Mouse (Mus musculus): ENCODE data around the gene Car6. TPM values are rescaled to one million over a fixed set of nuclear protein-coding genes. Genes with fewer than 3 reads are reported as not detected.

Gene Car6
- polyA plus RNA-seq, 1 experiment from 2014 or later: 0.18 TPM

- Histone ChIP-seq H3K4me2 (ENCODE audit: low read depth, low read length) (no peak overlapping the region), H3K9me3 (replicated peaks; ENCODE audit: control insufficient read depth, low read length) (no peaks in the 10 kb centered on the region; the same call in 1 of the 2 replicates), H3K36me3 (replicated peaks; ENCODE audit: control insufficient read depth, insufficient read depth, low read depth, low read length) (no peaks in the 10 kb centered on the region), H3K27ac (replicated peaks; ENCODE audit: low read depth, low read length) (no peak overlapping the region), H3K4me1 (ENCODE audit: control insufficient read depth, insufficient read depth, low read length) (no peaks in the 10 kb centered on the region), H3K9ac (replicated peaks; ENCODE audit: low read length) (no peak overlapping the region), H3K27me3 (ENCODE audit: control insufficient read depth, insufficient read depth, low read length) (no peaks in the 10 kb centered on the region), H3K4me3 (ENCODE audit: low read depth, low read length) (no peak overlapping the region)
- 95% methylated on average over 4 of the region's 4 CpGs for WGBS
- ATAC-seq (replicated peaks; ENCODE audit: insufficient number of reproducible peaks, low FRiP score, low TSS enrichment, low read depth) (no peak), DNase-seq (ENCODE audit: low spot score) (no peak)
Observed at GRCm38 (mm10) chr4:150155301-150155700, 45.8 kb downstream of the Car6 start.

GRCm38 (mm10) chr4:150152483-150152882, 48.6 kb downstream of the Car6 start:
- Histone ChIP-seq H3K9ac (replicated peaks; ENCODE audit: low read length) (no peak overlapping the region), H3K4me1 (ENCODE audit: control insufficient read depth, insufficient read depth, low read length) (no peaks in the 10 kb centered on the region), H3K4me3 (ENCODE audit: low read depth, low read length) (no peak overlapping the region), H3K36me3 (replicated peaks; ENCODE audit: control insufficient read depth, insufficient read depth, low read depth, low read length) (no peaks in the 10 kb centered on the region), H3K9me3 (replicated peaks; ENCODE audit: control insufficient read depth, low read length) (no peaks in the 10 kb centered on the region; the same call in 1 of the 2 replicates), H3K27ac (replicated peaks; ENCODE audit: low read depth, low read length) (no peak overlapping the region), H3K4me2 (ENCODE audit: low read depth, low read length) (no peak overlapping the region), H3K27me3 (ENCODE audit: control insufficient read depth, insufficient read depth, low read length) (no peaks in the 10 kb centered on the region)
- DNase-seq (ENCODE audit: low spot score) (no peak), ATAC-seq (replicated peaks; ENCODE audit: insufficient number of reproducible peaks, low FRiP score, low TSS enrichment, low read depth) (no peak)
- WGBS: 82% methylated on average over 8 of the region's 8 CpGs

- DNase-seq (ENCODE audit: low spot score) (no peak), ATAC-seq (replicated peaks; ENCODE audit: insufficient number of reproducible peaks, low FRiP score, low TSS enrichment, low read depth) (no peak)
- Histone ChIP-seq H3K27me3 (ENCODE audit: control insufficient read depth, insufficient read depth, low read length) (no peaks in the 10 kb centered on the region), H3K4me3 (ENCODE audit: low read depth, low read length) (no peak overlapping the region), H3K9me3 (replicated peaks; ENCODE audit: control insufficient read depth, low read length) (no peaks in the 10 kb centered on the region; the same call in 1 of the 2 replicates), H3K4me2 (ENCODE audit: low read depth, low read length) (no peak overlapping the region), H3K9ac (replicated peaks; ENCODE audit: low read length) (no peak overlapping the region), H3K36me3 (replicated peaks; ENCODE audit: control insufficient read depth, insufficient read depth, low read depth, low read length) (no peaks in the 10 kb centered on the region), H3K27ac (replicated peaks; ENCODE audit: low read depth, low read length) (no peak overlapping the region), H3K4me1 (ENCODE audit: control insufficient read depth, insufficient read depth, low read length) (no peaks in the 10 kb centered on the region)
- 75% methylated on average over 7 of the region's 7 CpGs for WGBS
Observed at GRCm38 (mm10) chr4:150151045-150151444, 50.1 kb downstream of the Car6 start.

- 51% methylated on average over 4 of the region's 4 CpGs for WGBS
- DNase-seq (ENCODE audit: low spot score) (peak; percentile 37), ATAC-seq (replicated peaks; ENCODE audit: insufficient number of reproducible peaks, low FRiP score, low TSS enrichment, low read depth) (no peak)
- H3K9ac ChIP-seq (replicated peaks; ENCODE audit: low read length): no peak overlapping the region
- no peak overlapping the region for H3K27ac ChIP-seq (replicated peaks; ENCODE audit: low read depth, low read length)
- no peaks in the 10 kb centered on the region for H3K4me1 ChIP-seq (ENCODE audit: control insufficient read depth, insufficient read depth, low read length)
- H3K4me2 ChIP-seq (ENCODE audit: low read depth, low read length): no peak overlapping the region
- no peaks in the 10 kb centered on the region for H3K9me3 ChIP-seq (replicated peaks; ENCODE audit: control insufficient read depth, low read length)
- H3K4me3 ChIP-seq (ENCODE audit: low read depth, low read length): no peak overlapping the region
- H3K36me3 ChIP-seq (replicated peaks; ENCODE audit: control insufficient read depth, insufficient read depth, low read depth, low read length): no peaks in the 10 kb centered on the region
- H3K27me3 ChIP-seq (ENCODE audit: control insufficient read depth, insufficient read depth, low read length): no peaks in the 10 kb centered on the region
Observed at GRCm38 (mm10) chr4:150146286-150146685, 54.8 kb downstream of the Car6 start.

- Histone ChIP-seq H3K4me2 (ENCODE audit: low read depth, low read length) (no peak overlapping the region), H3K27me3 (ENCODE audit: control insufficient read depth, insufficient read depth, low read length) (no peaks in the 10 kb centered on the region), H3K36me3 (replicated peaks; ENCODE audit: control insufficient read depth, insufficient read depth, low read depth, low read length) (no peaks in the 10 kb centered on the region), H3K4me3 (ENCODE audit: low read depth, low read length) (no peak overlapping the region), H3K9me3 (replicated peaks; ENCODE audit: control insufficient read depth, low read length) (no peaks in the 10 kb centered on the region), H3K27ac (replicated peaks; ENCODE audit: low read depth, low read length) (no peak overlapping the region), H3K4me1 (ENCODE audit: control insufficient read depth, insufficient read depth, low read length) (no peaks in the 10 kb centered on the region), H3K9ac (replicated peaks; ENCODE audit: low read length) (no peak overlapping the region)
- DNase-seq (ENCODE audit: low spot score): peak; percentile 26
- no peak for ATAC-seq (replicated peaks; ENCODE audit: insufficient number of reproducible peaks, low FRiP score, low TSS enrichment, low read depth)
- 18% methylated on average over 12 of the region's 12 CpGs for WGBS
Observed at GRCm38 (mm10) chr4:150144242-150144641, 56.9 kb downstream of the Car6 start.

GRCm38 (mm10) chr4:150140346-150140745, 60.8 kb downstream of the Car6 start:
- Histone ChIP-seq H3K27ac (replicated peaks; ENCODE audit: low read depth, low read length) (no peak overlapping the region), H3K4me3 (ENCODE audit: low read depth, low read length) (no peak overlapping the region), H3K4me2 (ENCODE audit: low read depth, low read length) (no peak overlapping the region), H3K9me3 (replicated peaks; ENCODE audit: control insufficient read depth, low read length) (no peaks in the 10 kb centered on the region), H3K9ac (replicated peaks; ENCODE audit: low read length) (no peak overlapping the region), H3K4me1 (ENCODE audit: control insufficient read depth, insufficient read depth, low read length) (no peaks in the 10 kb centered on the region), H3K27me3 (ENCODE audit: control insufficient read depth, insufficient read depth, low read length) (no peaks in the 10 kb centered on the region), H3K36me3 (replicated peaks; ENCODE audit: control insufficient read depth, insufficient read depth, low read depth, low read length) (no peaks in the 10 kb centered on the region)
- DNase-seq (ENCODE audit: low spot score) (no peak), ATAC-seq (replicated peaks; ENCODE audit: insufficient number of reproducible peaks, low FRiP score, low TSS enrichment, low read depth) (no peak)
- 84% methylated on average over 7 of the region's 7 CpGs for WGBS

- no peaks in the 10 kb centered on the region for H3K9me3 ChIP-seq (replicated peaks; ENCODE audit: control insufficient read depth, low read length)
- no peak overlapping the region for H3K4me3 ChIP-seq (ENCODE audit: low read depth, low read length)
- no peaks in the 10 kb centered on the region for H3K27me3 ChIP-seq (ENCODE audit: control insufficient read depth, insufficient read depth, low read length)
- no peak overlapping the region for H3K9ac ChIP-seq (replicated peaks; ENCODE audit: low read length)
- no peak overlapping the region for H3K27ac ChIP-seq (replicated peaks; ENCODE audit: low read depth, low read length)
- no peak for ATAC-seq (replicated peaks; ENCODE audit: insufficient number of reproducible peaks, low FRiP score, low TSS enrichment, low read depth)
- 69% methylated on average over 13 of the region's 13 CpGs for WGBS
- H3K36me3 ChIP-seq (replicated peaks; ENCODE audit: control insufficient read depth, insufficient read depth, low read depth, low read length): no peaks in the 10 kb centered on the region
- H3K4me1 ChIP-seq (ENCODE audit: control insufficient read depth, insufficient read depth, low read length): no peaks in the 10 kb centered on the region
- no peak for DNase-seq (ENCODE audit: low spot score)
- H3K4me2 ChIP-seq (ENCODE audit: low read depth, low read length): no peak overlapping the region
Observed at GRCm38 (mm10) chr4:150139090-150139489, 62.0 kb downstream of the Car6 start.

DNA sequence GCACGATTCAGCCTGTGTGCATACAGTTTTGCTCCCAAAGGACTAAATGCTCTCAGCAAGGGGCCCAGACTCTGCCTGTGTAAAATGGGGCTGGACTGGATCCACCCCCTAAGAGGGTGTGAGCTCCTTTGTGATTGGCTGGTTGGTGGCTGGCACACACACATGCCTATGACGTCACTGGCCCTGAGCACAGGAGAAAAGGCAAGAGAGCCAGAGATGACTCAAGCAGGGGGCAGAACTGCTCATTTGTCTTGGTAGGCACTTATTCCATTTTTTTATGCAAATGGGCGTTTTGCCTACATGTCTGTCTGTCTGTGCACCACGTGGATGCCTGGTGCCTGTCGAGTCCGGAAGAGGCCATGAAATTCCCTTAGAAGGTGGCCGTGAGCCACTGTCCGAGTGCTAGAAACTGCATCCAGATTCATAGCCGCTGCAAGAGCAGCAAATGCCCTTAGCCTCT, 63.0 kb downstream of the Car6 start:
- H3K4me2 ChIP-seq (ENCODE audit: low read depth, low read length): peak overlapping the region; percentile 34
- DNase-seq (ENCODE audit: low spot score) (peak; percentile 84), ATAC-seq (replicated peaks; ENCODE audit: insufficient number of reproducible peaks, low FRiP score, low TSS enrichment, low read depth) (peak; percentile 50; the same call in 1 of the 2 replicates)
- H3K4me1 ChIP-seq (ENCODE audit: control insufficient read depth, insufficient read depth, low read length): no peaks in the 10 kb centered on the region
- H3K9ac ChIP-seq (replicated peaks; ENCODE audit: low read length): no peak overlapping the region
- H3K9me3 ChIP-seq (replicated peaks; ENCODE audit: control insufficient read depth, low read length): no peaks in the 10 kb centered on the region
- H3K27ac ChIP-seq (replicated peaks; ENCODE audit: low read depth, low read length): no peak overlapping the region
- H3K4me3 ChIP-seq (ENCODE audit: low read depth, low read length): no peak overlapping the region
- H3K27me3 ChIP-seq (ENCODE audit: control insufficient read depth, insufficient read depth, low read length): no peaks in the 10 kb centered on the region
- no peaks in the 10 kb centered on the region for H3K36me3 ChIP-seq (replicated peaks; ENCODE audit: control insufficient read depth, insufficient read depth, low read depth, low read length)
- 20% methylated on average over 9 of the region's 9 CpGs for WGBS
